Mouse (Mus musculus): ENCODE results near the gene Erich2. TPM values are rescaled to one million over a fixed set of nuclear protein-coding genes. Genes with fewer than 3 reads are reported as not detected.

The Erich2 gene
- total RNA-seq, 2 experiments from 2014 or later, result 0.14 to 0.17 TPM

DNA sequence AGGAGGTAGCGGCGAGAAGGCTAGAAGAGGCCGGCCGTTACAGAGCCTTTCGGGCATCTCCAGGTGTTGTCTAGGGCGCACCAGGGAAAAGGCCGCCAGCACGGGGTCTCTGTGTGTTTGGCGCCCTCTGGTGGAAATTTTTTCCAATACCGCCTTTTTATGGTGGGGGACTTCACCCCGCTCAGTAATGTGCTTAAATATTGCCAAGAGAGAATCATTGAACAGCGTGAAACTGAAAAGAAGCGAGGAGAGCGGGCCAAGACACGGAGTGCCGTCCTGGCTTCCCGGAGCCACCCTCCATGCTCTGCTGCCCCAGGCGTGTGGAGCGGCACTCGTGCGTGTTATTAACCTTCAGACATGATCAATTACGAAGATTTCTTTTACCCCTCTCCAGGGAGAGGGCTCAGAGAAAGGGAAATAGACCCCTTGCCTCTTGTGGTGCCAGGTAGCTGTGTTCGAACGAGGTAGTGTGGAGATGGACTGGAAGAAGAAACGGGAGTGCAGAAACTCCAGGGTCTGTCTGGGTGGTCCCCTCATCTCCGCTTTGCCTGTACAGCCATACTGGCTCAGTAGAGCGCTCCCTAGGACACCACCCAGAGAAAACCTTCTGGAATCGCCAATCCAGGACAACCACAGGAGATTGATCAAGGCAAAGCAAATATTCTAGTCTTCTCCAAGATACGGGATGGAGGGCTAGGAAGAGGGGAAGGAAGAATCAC is 52.6 kb downstream of the Erich2 start:
- DNase-seq, result peak; percentile 36 to 64
- intact Hi-C loops (cut with DNase I), result loop anchor here (10.0 kb wide), 1 partner anchor 306 kb away; no protein-coding TSS in a partner anchor

DNA sequence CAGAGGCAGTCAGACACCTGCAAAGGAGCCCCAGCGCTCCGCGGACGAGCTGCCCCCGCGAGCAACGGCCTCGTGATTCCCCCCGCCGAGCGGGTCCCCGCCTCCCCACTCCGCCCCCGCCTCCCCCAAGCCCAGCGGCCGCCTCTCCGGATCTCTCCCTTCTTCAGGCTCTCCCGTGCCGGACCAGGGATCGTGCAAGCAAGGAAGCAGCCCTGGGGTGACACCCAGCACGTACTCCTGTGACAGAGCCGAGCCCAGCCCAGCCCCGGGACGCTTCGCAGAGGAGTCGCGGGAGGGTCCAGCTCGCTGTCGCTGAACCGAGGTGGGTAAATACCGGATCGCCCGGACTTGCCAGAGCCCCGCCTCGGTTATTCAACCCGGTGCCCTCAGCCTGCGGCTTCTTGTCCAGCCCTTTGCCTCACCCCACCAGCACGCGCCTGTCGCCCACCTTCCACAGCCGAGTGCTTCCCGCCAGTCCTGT is 53.4 kb downstream of the Erich2 start:
- intact Hi-C loops (cut with DNase I), result loop anchor here (10.0 kb wide), 1 partner anchor 307 kb away; no protein-coding TSS in a partner anchor
- no peak for DNase-seq

DNA sequence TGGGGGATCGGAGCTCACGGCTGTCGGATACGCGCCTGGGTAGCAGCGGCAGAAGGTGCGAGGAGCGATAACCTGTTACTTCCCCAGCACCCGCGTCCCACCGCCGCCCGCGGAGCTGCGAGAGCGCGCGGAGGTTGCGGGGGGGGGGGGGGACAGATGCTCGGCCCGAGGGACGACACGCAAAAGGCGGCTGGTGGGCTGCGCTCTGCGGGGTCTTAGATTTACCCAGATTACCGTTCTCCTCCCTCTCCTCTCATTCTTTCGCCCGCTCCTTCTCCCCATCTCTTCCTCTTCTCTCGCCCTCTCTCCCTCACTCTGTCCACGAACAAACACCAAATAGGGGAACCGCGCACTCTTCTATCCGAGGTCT is 54.0 kb downstream of the Erich2 start:
- intact Hi-C loops (cut with DNase I), result loop anchor here (10.0 kb wide), 1 partner anchor 308 kb away; no protein-coding TSS in a partner anchor
- no peak for DNase-seq

DNA sequence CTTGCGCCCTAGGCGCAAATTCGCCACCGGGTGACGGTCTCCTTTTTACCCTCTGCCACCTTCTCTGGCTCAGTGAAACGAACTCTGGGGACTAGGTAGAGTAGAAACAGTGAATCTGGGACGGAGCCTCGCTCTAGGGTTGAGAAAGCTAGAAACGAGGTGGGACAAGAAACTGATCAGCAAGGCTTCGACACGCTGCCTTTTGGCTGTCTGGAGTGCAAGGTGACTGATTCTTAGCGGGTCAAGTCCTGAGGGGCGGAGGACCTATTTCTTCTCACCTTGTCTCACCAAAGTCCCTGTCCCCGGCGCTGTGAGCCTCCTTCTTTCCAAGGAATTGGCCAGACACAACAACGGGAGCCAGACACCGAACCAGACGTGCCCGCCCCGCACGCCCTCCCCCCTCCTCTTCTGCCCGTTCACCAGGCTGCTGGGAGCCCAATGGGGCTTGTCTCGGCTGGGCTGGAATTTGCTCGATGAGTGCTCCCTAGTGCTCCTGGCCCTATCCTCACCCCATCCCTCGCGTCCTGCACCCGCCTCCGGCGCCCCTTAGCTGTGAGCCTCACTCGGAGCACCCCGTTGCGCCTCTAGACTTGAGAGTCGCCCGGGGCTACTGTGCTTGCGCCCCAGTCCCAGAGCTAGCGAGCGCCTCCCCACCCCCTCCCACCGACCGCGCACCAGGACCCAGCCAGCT is 54.5 kb downstream of the Erich2 start:
- intact Hi-C loops (cut with DNase I), result loop anchor here (10.0 kb wide), 1 partner anchor 308 kb away; no protein-coding TSS in a partner anchor

DNA sequence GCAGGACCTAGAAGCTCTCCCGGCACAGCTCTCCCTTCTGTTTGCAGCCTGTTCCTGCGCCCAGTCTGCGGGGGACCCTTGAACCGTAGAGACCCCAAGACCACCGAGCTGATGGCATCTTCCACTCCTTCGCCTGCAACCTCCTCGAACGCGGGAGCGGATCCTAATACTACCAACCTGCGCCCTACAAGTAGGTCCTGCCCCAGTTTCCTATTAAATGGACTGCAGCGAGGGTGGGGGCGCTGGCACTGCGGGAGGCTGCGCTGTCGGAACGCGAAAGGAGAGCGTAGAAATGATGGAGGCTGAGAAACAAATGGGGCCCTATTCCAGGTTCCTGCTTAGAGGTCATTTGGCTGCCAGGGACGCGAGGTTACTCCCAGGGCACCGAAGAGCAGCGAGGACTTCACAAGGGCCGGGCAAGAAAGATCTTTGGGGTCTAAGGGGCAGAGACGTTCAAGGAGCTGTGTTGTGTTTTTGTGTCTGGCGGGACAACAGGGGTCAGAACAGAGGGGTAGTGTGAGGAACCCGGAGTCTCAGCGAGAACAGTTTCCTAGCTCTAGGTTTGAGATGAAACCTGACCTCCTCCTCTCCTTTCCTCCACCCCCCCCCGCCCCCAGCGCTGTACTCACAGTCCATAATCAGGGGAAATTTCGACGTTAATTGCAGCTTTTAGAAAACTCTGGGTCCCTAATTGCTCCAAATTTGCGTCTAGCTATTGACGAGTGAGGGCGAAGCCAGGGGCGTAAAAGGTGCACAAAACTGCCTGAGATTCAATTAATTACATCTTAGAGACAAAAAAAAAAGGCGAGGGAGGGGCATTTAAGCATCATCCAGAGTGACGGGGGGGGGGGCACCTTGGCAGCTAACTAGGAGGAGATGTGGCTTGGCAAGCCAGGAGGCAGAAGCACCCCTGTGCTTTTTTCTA is 55.4 kb downstream of the Erich2 start:
- intact Hi-C loops (cut with DNase I), result loop anchor here (10.0 kb wide), 1 partner anchor 309 kb away; no protein-coding TSS in a partner anchor
- no peak for DNase-seq

More for the DNA sequence above, 54.5 kb downstream of the Erich2 start:
- DNase-seq, result no peak

DNA sequence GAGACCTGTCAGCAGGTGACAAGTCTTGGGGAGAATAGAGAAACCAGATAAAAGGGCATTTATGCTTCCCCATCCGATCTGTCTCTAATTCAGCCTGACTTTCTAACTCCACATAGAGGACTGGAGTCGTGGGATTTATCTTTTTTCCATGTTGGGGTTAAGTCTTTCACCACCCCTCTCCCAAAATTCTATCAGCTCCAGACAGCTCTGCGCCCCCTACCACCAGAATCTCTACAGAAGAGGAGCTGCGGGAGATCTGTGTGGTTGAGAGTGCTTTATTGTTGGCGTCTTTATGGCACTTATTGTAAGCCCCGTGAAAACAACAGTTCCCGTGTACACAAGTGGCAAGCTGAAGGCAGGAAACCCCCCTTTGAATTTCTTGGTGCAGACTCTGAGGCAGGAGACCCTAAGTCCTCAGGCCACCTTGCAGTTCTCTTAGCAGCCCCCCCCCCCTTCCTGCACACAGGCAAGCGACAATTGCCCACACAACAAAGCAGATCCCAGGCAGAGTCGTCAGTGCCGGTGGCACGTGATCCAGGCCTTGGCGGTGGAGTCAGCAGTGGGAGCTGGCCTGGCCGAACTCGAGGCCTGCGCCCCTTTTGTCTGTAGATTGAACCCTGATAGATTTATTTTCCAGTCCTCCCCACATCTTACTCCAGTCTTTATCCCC is 56.2 kb downstream of the Erich2 start:
- intact Hi-C loops (cut with DNase I), result loop anchor here (10.0 kb wide), 1 partner anchor 310 kb away; no protein-coding TSS in a partner anchor

DNA sequence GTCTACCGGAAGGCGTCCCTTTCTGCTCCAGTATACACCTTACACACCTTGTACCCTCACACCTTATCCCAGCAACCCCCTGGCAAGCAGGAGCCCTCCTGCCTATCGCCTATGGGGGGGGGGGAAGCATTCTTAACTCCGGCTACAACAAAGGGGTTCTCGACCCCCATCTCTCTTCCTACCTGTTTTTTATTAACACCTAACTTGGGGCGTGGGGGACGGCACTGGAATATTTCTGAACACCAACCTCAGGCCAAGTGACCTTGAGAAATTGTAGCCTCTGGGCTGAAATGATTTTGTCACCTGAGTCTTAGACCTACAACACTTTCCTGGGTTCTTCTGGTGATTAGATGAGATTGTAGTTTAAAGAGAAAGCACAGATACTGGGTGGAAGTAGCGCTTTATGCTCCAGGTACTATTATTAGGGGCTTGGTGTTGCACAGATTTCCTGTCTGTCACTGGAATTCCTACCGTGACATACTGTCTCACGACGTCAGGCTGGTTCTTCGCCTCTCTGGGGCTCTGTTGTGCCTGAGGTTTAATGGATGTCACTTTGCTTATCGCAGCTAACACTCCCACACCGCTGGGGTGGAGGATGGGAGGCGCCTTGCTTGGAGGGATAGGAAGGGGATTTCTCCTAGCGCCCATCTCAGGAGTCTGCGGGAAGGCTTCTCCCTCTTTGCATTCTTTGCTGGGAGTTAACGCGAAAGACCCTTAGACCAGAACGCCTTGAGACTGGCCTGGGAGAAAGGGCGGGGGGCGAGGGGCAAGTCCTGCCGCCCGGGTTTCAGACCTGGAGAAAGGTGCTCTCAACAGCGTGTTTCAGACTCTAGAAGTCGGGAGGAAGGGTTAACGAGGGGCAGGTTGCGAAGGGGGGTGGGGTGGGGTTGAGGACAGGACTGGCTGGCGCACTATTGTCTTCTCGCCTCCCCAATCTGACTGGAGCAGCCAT is 57.3 kb downstream of the Erich2 start:
- intact Hi-C loops (cut with DNase I), result loop anchor here (10.0 kb wide), 1 partner anchor 311 kb away; no protein-coding TSS in a partner anchor
- no peak for DNase-seq

More for the DNA sequence above, 56.2 kb downstream of the Erich2 start:
- no peak for DNase-seq

DNA sequence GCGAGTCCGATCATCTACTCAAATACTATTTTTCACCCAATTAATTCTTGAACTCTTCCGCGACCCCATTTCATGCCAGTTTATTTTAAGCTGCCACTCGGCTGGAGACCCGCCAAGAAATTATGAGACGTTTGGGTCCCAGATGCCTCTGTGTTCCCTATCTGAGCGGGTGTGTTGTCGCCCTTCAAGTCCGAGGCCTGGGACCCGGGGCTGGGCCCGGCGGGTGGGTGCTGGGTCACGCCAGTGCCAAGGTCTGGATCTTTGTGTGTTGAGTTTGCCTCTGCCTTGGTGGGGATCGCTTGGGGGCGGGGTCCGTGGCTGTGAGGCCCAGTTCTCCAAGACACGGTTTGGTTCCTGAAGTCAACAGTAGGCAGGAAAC is 58.0 kb downstream of the Erich2 start:
- intact Hi-C loops (cut with DNase I), result loop anchor here (10.0 kb wide), 1 partner anchor 312 kb away; no protein-coding TSS in a partner anchor
- no peak for DNase-seq

DNA sequence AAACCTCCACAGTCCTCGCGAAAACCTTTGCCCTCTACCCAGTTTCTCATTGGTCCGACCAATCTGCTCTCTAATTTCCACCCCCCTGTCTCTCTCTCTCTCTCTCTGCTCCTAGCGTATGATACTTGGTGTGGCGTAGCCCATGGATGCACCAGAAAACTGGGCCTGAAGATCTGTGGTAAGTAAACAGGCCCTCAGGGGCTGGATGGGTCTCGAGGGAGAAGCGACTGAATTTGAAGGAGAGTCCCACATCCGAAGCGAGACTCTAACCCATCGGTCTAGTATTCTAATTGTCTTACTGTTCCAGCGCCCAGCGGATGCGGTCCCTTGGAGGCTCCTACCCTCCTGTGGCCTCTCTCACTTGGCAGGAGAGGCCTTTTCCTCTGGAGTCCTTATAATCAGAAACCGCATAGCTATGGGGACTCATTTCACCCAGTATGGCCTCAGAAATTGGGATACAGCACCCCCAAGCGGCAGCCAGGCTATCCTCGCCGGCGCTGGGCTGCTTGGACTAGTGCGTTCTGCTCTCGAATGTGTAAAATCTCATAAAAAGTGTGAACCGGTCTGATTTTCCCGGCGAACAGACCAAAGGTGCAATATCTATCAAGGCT is 58.6 kb downstream of the Erich2 start:
- DNase-seq, result peak; percentile 20 to 53

DNA sequence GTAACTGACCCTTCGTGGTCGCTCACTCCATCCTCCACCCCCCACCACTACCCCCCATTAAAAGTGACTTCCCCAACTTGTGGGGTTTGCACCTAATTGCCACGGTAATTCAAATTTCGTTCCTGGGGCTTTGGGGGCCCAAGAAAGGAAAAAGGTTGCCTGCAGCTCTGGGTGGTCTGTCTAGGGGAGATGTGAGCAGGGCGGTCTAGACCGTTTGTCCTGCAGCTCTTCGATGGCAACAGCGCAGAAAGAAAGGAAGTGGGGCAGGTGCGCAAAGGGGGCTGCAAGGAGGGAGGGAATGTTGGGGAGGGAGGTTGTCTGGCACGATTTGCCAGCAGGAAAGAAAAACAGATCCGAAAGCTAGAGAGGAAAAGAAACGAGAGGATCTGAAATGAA is 59.1 kb downstream of the Erich2 start:
- intact Hi-C loops (cut with DNase I), result loop anchor here (10.0 kb wide), 1 partner anchor 313 kb away; no protein-coding TSS in a partner anchor

More for the DNA sequence above, 58.6 kb downstream of the Erich2 start:
- intact Hi-C loops (cut with DNase I), result loop anchor here (10.0 kb wide), 1 partner anchor 312 kb away; no protein-coding TSS in a partner anchor

DNA sequence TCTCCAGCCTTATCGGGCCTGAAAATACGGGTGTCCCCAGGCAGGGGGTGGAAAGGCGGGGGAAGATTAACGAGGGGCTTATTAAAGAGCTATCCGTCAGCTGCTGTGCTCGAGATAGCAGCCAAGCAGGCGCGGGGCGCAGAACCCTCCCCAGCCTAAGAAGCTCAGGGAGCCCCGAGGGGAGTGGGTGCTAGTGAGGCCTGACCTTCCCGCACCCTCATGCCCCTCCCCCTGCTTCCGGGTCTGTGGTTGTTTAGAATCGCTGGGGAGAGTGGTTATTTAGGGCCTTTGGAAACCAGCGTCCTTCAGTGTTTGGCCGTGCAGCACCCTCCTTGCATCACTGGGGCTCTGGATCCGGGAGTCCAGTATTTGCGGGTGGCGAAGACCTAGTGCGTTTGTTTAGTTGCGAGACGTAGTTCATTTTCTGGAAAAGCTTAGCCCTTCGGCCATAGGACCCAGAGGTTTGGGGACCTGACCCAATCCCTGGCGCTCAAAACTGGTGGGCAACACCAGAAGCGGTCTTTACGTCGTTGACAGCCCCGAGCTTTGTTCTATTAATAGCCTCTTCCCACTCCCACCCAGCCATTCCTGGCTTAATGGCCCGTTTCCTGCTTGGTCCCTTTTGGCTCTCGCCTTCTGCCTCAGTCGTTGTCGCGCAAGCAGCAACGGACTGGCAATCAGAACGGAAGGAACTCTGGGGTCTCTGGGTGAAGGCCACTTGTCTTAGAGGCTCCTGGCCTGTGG is 59.8 kb downstream of the Erich2 start:
- intact Hi-C loops (cut with DNase I), result loop anchor here (10.0 kb wide), 1 partner anchor 314 kb away; no protein-coding TSS in a partner anchor
- DNase-seq, result no peak

More for the DNA sequence above, 59.1 kb downstream of the Erich2 start:
- no peak for DNase-seq

DNA sequence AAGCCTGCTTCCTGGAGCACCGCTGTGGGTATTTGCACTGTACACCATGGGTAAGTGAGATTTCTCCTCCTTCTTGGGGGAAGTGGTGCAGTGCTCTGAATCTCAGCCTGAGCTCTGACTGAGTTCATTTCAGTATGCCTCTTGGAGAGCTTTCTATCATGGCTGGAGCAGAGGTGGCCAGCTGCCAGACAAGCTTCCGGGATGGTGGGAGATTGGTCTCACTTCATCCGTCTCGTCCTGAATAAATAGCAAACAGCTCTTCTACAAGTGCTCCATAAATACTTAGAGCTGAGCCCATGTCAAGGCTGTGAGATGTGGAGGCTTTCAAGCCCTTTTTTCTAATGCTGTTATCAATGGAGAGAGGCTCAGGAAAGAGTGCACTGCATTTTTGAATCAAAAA is 63.1 kb downstream of the Erich2 start:
- intact Hi-C loops (cut with DNase I), result no loop called here

DNA sequence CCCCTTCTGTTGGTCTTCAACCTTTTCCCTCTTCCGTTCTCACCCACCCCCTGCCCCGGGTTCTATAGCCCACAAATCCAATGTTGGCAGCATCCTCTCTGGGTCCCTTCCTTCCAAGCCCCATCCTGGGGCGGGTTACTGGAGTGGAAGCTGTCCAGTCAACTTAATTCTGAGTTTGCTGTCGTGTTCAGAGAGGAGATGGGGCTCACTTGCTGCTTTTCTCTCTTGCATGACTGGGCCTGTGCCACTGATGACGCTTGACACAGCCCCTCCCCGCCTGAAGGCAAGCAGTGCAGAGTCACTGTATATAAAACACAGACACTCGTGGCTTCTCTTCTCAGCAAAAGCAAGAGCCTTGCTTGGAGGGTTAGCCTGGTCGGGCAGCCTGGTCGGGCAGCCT is 63.6 kb downstream of the Erich2 start:
- no peak for DNase-seq
- intact Hi-C loops (cut with DNase I), result no loop called here

More for the DNA sequence above, 63.1 kb downstream of the Erich2 start:
- DNase-seq, result no peak

DNA sequence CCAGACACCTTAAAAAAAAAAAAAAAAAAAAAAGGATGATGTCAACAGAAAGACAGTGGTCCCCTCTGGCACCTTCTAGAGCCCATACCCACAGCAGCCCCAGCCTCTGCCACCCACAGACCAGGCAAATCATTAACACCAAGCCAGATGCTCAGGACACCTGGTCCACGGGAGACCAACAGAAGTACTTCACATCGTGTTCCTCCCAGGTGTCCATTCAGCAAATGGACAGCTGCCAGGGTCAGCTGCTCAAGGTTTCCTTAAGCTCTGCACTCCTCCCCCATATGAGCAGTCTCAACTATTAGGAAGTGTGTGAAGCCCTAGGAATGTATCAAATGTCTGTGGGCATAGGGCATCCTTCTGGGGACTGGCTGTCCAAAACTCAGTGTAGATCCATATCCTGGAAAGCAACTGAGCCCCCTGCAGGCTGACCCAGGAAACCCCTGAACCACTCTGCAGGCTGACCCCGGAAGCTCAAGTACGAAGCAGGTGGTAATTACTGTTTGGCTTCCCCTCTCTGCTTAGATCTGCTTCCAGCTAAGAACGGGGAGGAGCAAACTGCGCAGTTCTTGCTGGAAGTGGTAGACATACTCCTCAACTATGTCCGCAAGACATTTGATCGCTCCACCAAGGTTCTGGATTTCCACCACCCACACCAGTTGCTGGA is 65.1 kb downstream of the Erich2 start:
- intact Hi-C loops (cut with DNase I), result no loop called here
- DNase-seq, result no peak

DNA sequence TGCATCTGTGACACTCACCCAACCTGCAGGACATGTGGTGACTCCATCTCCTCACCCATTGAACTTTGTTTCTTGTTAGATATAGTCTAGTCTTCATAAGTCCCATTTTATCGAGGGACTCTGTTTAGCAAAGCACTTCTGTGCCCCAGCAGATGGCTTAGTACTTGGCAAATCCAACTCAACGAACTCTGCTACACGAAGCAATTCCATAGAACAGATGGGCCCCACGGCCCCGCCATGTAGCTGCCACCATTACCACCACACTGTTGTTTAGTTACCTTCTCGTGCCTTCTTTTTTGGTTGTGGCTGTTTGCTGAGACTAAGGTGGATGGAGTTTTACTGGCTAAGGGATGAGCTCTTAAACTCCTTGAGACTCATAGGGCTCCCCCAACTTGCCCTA is 79.6 kb downstream of the Erich2 start:
- no peak for DNase-seq
- intact Hi-C loops (cut with DNase I), result no loop called here

Data from heart, postnatal 14 days (tissue).